Mouse (Mus musculus): Measurements from ENCODE around the gene Clmp. TPM values are rescaled to one million over a fixed set of nuclear protein-coding genes. Genes with fewer than 3 reads are reported as not detected.
A peak's percentile ranks its signal among the peaks of the same experiment; 100 is the strongest.

The Clmp gene
- polyA plus RNA-seq, 1 experiment from 2014 or later = 23.0 TPM

DNA sequence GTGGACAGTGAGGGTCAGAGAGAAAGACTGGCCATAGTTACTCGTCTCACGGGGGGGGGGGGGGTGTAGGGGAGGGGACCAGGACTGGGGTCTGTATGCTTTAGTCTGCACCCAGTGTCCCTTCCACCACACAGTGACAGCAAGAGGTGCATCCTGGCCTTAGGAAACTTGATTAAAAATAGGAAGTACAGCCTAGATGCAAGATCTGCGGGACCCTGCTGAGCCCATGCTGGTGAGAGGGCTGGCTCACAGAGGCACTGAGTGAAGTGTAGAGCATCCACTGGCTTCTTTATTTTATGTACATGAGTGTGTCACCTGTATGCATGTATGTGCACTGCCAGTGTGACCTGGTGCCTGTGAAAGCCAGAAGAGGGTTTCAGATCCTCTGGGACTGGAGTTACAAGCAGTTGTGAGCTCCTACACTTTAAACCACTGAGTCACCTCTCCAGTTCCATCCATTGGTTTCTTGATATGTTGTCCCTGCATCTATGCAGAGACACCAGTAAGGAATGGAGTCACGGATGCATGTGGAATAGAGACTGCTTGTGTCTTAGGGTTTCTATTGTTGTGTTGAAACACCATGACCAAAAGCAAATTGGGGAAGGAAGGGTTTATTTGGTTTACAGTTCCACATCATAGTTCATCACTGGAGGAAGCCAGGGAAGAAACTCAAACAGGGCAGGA, 41.5 kb downstream of the Clmp start:
- H3K27ac ChIP-seq (ENCODE audit: low read depth, low read length) = no peak overlapping the region
- H3K4me3 ChIP-seq (ENCODE audit: low read depth, low read length) = no peak overlapping the region
- no peaks in the 10 kb centered on the region for H3K27me3 ChIP-seq (replicated peaks; ENCODE audit: control insufficient read depth, insufficient read depth, low read length)
- no peak overlapping the region for H3K4me2 ChIP-seq (replicated peaks; ENCODE audit: low read depth)
- no peaks in the 10 kb centered on the region for H3K9me3 ChIP-seq (ENCODE audit: control insufficient read depth)
- no peaks in the 10 kb centered on the region for H3K4me1 ChIP-seq (replicated peaks; ENCODE audit: control insufficient read depth, insufficient read depth, low read length)
- TF ChIP-seq CTCF (IDR thresholded peaks at IDR 0.05; ENCODE audit: low read depth) = no peak
- WGBS = 87% methylated on average over 4 of the region's 4 CpGs
- no peak overlapping the region for H3K9ac ChIP-seq (ENCODE audit: low read depth, low read length)
- H3K36me3 ChIP-seq (ENCODE audit: control insufficient read depth, insufficient read depth) = no peaks in the 10 kb centered on the region
- ATAC-seq = no peak

DNA sequence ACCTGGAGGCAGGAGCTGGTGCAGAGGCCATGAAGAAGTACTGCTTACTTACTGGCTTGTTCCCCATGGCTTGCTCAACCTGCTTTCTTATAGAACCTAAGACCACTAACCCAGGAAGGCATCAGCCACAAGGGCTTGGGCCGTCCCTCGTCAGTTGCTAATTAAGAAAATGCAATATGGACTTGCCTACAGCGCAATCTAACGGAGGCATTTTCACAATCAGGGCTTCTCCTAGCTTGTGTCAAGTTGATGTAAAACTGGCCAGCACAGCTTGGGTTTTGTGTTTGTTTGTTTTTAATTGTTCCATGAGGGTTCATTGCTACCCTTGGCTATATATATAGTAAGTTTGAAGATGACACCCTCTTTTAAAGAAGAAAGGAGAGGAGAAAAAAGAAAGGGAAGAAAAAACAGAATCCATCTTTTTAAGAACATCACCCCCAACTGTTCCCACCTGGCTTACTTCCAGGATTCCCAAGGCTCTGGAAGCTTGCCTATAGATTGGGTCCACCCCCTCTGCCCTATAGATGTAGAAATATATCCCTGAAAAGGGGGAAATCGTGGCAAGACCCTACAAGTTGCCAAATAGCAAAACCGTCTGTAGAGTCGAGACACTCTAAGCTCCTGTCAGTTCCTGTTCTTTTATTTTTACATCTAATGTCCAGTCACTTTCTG, 42.2 kb downstream of the Clmp start:
- no peak overlapping the region for H3K27ac ChIP-seq (ENCODE audit: low read depth, low read length)
- ATAC-seq = no peak
- WGBS = 82% methylated on average over 7 of the region's 7 CpGs

DNA sequence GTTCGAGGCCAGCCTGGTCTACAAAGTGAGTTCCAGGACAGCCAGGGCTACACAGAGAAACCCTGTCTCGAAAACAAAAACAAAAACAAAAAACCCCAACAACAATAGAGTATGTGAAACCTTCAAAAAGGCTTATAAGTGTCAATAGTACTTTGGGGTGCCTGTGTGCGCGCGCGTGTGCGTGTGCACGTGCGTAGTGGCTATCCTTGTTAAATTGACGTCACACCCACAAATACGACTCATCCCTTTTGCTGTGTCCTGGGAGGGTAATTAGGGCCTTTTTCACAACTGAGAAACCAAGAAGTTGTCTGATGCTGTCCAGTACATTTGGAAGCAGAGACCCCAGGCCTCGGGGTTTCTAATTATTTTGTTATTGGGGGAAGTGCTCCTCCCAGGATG, 44.5 kb downstream of the Clmp start:
- 0 out of 2 replicates have a peak overlapping the region, but pooled peaks have one; percentile 17 for H3K9ac ChIP-seq (ENCODE audit: low read depth, low read length)
- H3K27ac ChIP-seq (ENCODE audit: low read depth, low read length) = peak overlapping the region; percentile 64; the same call in 1 of the 2 replicates
- ATAC-seq = no peak
- H3K36me3 ChIP-seq (ENCODE audit: control insufficient read depth, insufficient read depth) = no peaks in the 10 kb centered on the region
- no peak for TF ChIP-seq CTCF (IDR thresholded peaks at IDR 0.05; ENCODE audit: low read depth)
- no peaks in the 10 kb centered on the region for H3K27me3 ChIP-seq (replicated peaks; ENCODE audit: control insufficient read depth, insufficient read depth, low read length)
- 65% methylated on average over 12 of the region's 12 CpGs for WGBS
- peak overlapping the region; percentile 39 for H3K4me3 ChIP-seq (ENCODE audit: low read depth, low read length)
- peak overlapping the region; percentile 72 for H3K4me2 ChIP-seq (replicated peaks; ENCODE audit: low read depth)
- H3K4me1 ChIP-seq (replicated peaks; ENCODE audit: control insufficient read depth, insufficient read depth, low read length) = no peaks in the 10 kb centered on the region
- no peaks in the 10 kb centered on the region for H3K9me3 ChIP-seq (ENCODE audit: control insufficient read depth)

More for the DNA sequence above, 42.2 kb downstream of the Clmp start:
- no peak for TF ChIP-seq CTCF (IDR thresholded peaks at IDR 0.05; ENCODE audit: low read depth)
- no peak overlapping the region for H3K4me3 ChIP-seq (ENCODE audit: low read depth, low read length)
- H3K4me1 ChIP-seq (replicated peaks; ENCODE audit: control insufficient read depth, insufficient read depth, low read length) = no peaks in the 10 kb centered on the region
- no peak overlapping the region for H3K4me2 ChIP-seq (replicated peaks; ENCODE audit: low read depth)
- H3K27me3 ChIP-seq (replicated peaks; ENCODE audit: control insufficient read depth, insufficient read depth, low read length) = no peaks in the 10 kb centered on the region
- H3K36me3 ChIP-seq (ENCODE audit: control insufficient read depth, insufficient read depth) = no peaks in the 10 kb centered on the region
- no peaks in the 10 kb centered on the region for H3K9me3 ChIP-seq (ENCODE audit: control insufficient read depth)
- no peak overlapping the region for H3K9ac ChIP-seq (ENCODE audit: low read depth, low read length)

DNA sequence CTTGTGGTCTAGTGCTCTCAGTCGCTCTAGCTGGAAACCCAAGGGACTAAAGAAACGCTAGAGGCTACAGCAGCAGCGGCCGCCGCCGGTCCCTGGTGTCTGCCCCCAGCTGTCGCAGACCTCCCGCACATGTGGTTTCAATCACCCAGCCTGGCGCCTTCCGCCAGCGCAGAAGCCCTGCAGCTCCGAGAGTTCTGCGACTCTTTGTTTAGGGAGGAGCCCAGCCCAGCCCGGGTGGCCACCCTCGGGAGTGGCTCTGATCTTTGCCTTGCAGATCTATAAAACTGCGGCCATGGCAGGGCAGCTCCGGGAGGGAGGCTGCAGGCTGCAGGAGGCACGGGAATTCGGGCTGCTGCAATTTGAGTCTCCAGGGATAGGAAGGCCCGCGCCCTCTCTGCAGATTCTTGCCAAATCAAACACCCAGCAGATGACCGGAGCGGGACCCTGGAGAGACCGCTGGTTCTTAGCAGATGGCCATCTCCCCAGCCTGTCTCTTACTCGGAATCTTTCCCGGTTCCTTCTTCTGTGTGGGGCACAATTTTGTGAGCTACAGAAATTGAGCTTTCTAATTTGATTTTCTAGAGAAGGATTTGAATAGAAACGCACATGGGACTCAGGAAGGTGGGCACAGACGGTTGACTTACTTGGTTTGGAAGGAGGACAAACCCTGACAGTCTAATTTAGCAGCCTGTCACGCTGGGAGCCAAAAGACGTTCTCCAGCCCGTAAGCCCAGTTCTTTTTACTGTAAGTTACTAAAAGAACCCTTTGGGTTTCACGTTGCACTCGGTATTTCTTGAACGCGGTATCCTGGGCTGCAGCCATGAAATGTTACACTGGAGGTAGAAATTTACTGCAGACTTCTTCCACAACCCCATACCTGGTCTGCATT, 45.2 kb downstream of the Clmp start:
- no peak for TF ChIP-seq CTCF (IDR thresholded peaks at IDR 0.05; ENCODE audit: low read depth)
- peak; percentile 77 for ATAC-seq
- Histone ChIP-seq H3K36me3 (ENCODE audit: control insufficient read depth, insufficient read depth) (no peaks in the 10 kb centered on the region), H3K27ac (ENCODE audit: low read depth, low read length) (peak overlapping the region; percentile 64), H3K27me3 (replicated peaks; ENCODE audit: control insufficient read depth, insufficient read depth, low read length) (no peaks in the 10 kb centered on the region), H3K9me3 (ENCODE audit: control insufficient read depth) (no peaks in the 10 kb centered on the region), H3K4me2 (replicated peaks; ENCODE audit: low read depth) (peak overlapping the region; percentile 72), H3K4me1 (replicated peaks; ENCODE audit: control insufficient read depth, insufficient read depth, low read length) (no peaks in the 10 kb centered on the region), H3K9ac (ENCODE audit: low read depth, low read length) (peak overlapping the region; percentile 17; the same call in 1 of the 2 replicates), H3K4me3 (ENCODE audit: low read depth, low read length) (peak overlapping the region; percentile 39)
- WGBS = under 1% methylated on average over 35 of the region's 35 CpGs

DNA sequence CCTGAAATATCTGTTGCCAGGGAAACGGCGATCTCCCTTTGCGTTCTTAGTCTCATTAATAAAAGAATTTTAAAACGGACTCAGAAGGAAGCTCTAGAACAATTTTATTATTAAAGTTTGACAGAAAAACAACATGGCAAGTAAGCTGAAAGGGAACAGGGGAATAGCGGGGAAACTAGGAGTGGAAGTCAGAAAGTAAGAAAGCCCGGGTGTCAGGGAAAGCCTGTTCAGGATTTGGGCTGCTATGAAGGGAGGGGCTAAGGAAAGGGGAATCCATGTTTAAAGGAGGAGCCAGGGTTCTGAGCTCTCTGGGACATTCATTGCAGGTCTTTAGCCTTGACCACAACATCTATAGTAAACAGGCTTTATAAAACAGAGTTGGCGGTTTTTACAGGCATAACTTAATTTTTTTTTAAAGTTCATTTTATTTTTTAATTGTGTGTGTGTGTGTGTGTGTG, 45.9 kb downstream of the Clmp start:
- Histone ChIP-seq H3K4me2 (replicated peaks; ENCODE audit: low read depth) (peak overlapping the region; percentile 72), H3K27ac (ENCODE audit: low read depth, low read length) (peak overlapping the region; percentile 64; the same call in 1 of the 2 replicates), H3K9ac (ENCODE audit: low read depth, low read length) (0 out of 2 replicates have a peak overlapping the region, but pooled peaks have one; percentile 17), H3K36me3 (ENCODE audit: control insufficient read depth, insufficient read depth) (no peaks in the 10 kb centered on the region), H3K27me3 (replicated peaks; ENCODE audit: control insufficient read depth, insufficient read depth, low read length) (no peaks in the 10 kb centered on the region), H3K9me3 (ENCODE audit: control insufficient read depth) (no peaks in the 10 kb centered on the region), H3K4me3 (ENCODE audit: low read depth, low read length) (peak overlapping the region; percentile 39), H3K4me1 (replicated peaks; ENCODE audit: control insufficient read depth, insufficient read depth, low read length) (no peaks in the 10 kb centered on the region)
- 23% methylated on average over 7 of the region's 7 CpGs for WGBS
- no peak for TF ChIP-seq CTCF (IDR thresholded peaks at IDR 0.05; ENCODE audit: low read depth)
- ATAC-seq = no peak

DNA sequence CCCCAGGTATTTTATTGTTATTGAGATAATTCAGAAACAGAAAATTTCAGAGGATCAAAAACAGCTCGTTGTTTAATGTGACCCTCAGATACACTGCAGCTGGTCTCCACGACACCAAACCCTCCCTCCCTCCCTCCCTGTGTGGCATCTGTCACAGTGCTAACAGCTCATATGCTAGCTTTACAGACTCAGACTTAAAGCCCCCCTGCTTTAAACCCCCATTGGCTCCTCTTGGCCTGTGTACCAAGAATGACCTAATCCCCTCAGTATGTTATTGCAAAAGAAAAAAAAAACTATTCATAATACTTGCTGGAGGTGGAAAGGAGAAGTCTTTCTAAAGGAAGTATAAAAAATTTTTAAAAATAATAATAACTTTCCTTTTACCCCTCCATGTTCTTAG, 46.5 kb downstream of the Clmp start:
- Histone ChIP-seq H3K36me3 (ENCODE audit: control insufficient read depth, insufficient read depth) (no peaks in the 10 kb centered on the region), H3K9ac (ENCODE audit: low read depth, low read length) (no peak overlapping the region), H3K4me1 (replicated peaks; ENCODE audit: control insufficient read depth, insufficient read depth, low read length) (no peaks in the 10 kb centered on the region), H3K9me3 (ENCODE audit: control insufficient read depth) (no peaks in the 10 kb centered on the region), H3K4me3 (ENCODE audit: low read depth, low read length) (no peak overlapping the region), H3K4me2 (replicated peaks; ENCODE audit: low read depth) (no peak overlapping the region), H3K27me3 (replicated peaks; ENCODE audit: control insufficient read depth, insufficient read depth, low read length) (no peaks in the 10 kb centered on the region), H3K27ac (ENCODE audit: low read depth, low read length) (no peak overlapping the region)
- WGBS = 50% methylated on average over 2 of the region's 2 CpGs
- no peak for ATAC-seq
- no peak for TF ChIP-seq CTCF (IDR thresholded peaks at IDR 0.05; ENCODE audit: low read depth)
